Mouse (Mus musculus): ENCODE results near the gene Ttll10.

Ttll10 gene

GRCm38 (mm10) chr4:156059261-156059660 is at the start of gene Ttll10:
Gene Ttll10 (minus strand): TSS chr4:156059414.
- in situ Hi-C loops (cut with MboI, MseI): loop anchor here (5.0 kb wide), 2 partner anchors 38 to 78 kb away; no protein-coding TSS in a partner anchor

- in situ Hi-C loops (cut with MboI, MseI): no loop called here
Observed at GRCm38 (mm10) chr4:156103342-156103741, 44.1 kb upstream of the Ttll10 start.

GRCm38 (mm10) chr4:156101481-156101903 is 42.3 kb upstream of the Ttll10 start:
- in situ Hi-C loops (cut with MboI, MseI): no loop called here

- in situ Hi-C loops (cut with MboI, MseI): no loop called here
Observed at GRCm38 (mm10) chr4:156100501-156100900, 41.3 kb upstream of the Ttll10 start.

- in situ Hi-C loops (cut with MboI, MseI): loop anchor here (5.0 kb wide), 1 partner anchor 42 kb away; the partner anchor contains the start of gene Ttll10
Observed at GRCm38 (mm10) chr4:156099427-156099826, 40.2 kb upstream of the Ttll10 start.

- in situ Hi-C loops (cut with MboI, MseI): loop anchor here (5.0 kb wide), 1 partner anchor 41 kb away; the partner anchor contains the start of gene Ttll10
Observed at GRCm38 (mm10) chr4:156097770-156098366, 38.7 kb upstream of the Ttll10 start.

- in situ Hi-C loops (cut with MboI, MseI): loop anchor here (5.0 kb wide), 1 partner anchor 39 kb away; the partner anchor contains the start of gene Ttll10
Observed at GRCm38 (mm10) chr4:156096191-156096590, 37.0 kb upstream of the Ttll10 start.

- in situ Hi-C loops (cut with MboI, MseI): no loop called here
Observed at GRCm38 (mm10) chr4:156093758-156094157, 34.5 kb upstream of the Ttll10 start.

GRCm38 (mm10) chr4:156092765-156093164 is 33.6 kb upstream of the Ttll10 start:
- in situ Hi-C loops (cut with MboI, MseI): no loop called here

- in situ Hi-C loops (cut with MboI, MseI): no loop called here
Observed at GRCm38 (mm10) chr4:156091236-156091635, 32.0 kb upstream of the Ttll10 start.

- in situ Hi-C loops (cut with MboI, MseI): no loop called here
Observed at GRCm38 (mm10) chr4:156087398-156088087, 28.3 kb upstream of the Ttll10 start.

- in situ Hi-C loops (cut with MboI, MseI): no loop called here
Observed at GRCm38 (mm10) chr4:156085256-156085655, 26.0 kb upstream of the Ttll10 start.

GRCm38 (mm10) chr4:156084096-156084879 is 25.1 kb upstream of the Ttll10 start:
- in situ Hi-C loops (cut with MboI, MseI): no loop called here

GRCm38 (mm10) chr4:156083348-156083747 is 24.1 kb upstream of the Ttll10 start:
- in situ Hi-C loops (cut with MboI, MseI): no loop called here

- in situ Hi-C loops (cut with MboI, MseI): no loop called here
Observed at GRCm38 (mm10) chr4:156082621-156083234, 23.5 kb upstream of the Ttll10 start.

- in situ Hi-C loops (cut with MboI, MseI): no loop called here
Observed at GRCm38 (mm10) chr4:156077499-156078301, 18.5 kb upstream of the Ttll10 start.

GRCm38 (mm10) chr4:156076911-156077382 is 17.7 kb upstream of the Ttll10 start:
- in situ Hi-C loops (cut with MboI, MseI): no loop called here

- in situ Hi-C loops (cut with MboI, MseI): no loop called here
Observed at GRCm38 (mm10) chr4:156070716-156071115, 11.5 kb upstream of the Ttll10 start.

GRCm38 (mm10) chr4:156070276-156070675 is 11.1 kb upstream of the Ttll10 start:
- in situ Hi-C loops (cut with MboI, MseI): no loop called here

GRCm38 (mm10) chr4:156069701-156070100 is 10.5 kb upstream of the Ttll10 start:
- in situ Hi-C loops (cut with MboI, MseI): no loop called here
